Mouse (Mus musculus) embryonic facial prominence, embryonic 14.5 days (tissue): ENCODE measurements around the gene 2510009E07Rik. TPM values are rescaled to one million over a fixed set of nuclear protein-coding genes. Genes with fewer than 3 reads are reported as not detected.

ENCODE experiments used
- polyA plus RNA-seq: library from polyadenylated mRNA; unstranded; fragments of >200 nt; fragmentation: Nextera tagmentation; extraction: Ambion mirVana; gene quantifications from 2 replicates; pipeline ENCODE4 v1.2.1, GENCODE M21; 2014

2510009E07Rik gene
- polyA plus RNA-seq, 1 experiment from 2014 or later = 22.9 TPM

Other genes with a start within 250 kb of the 2510009E07Rik start
- 2.2 and 2.5 TPM in 2 replicates for gene Ehhadh, start 93.1 kb upstream of the 2510009E07Rik start, polyA plus RNA-seq
- 0.84 and 0.95 TPM in 2 replicates for gene Map3k13, start 99.7 kb upstream of the 2510009E07Rik start, polyA plus RNA-seq